Mouse (Mus musculus) spleen, adult 2 months (tissue): ENCODE results near the gene Bcar3. TPM values are rescaled to one million over a fixed set of nuclear protein-coding genes. Genes with fewer than 3 reads are reported as not detected.

Source experiments
- DNase-seq, 2 experiments: peaks; one replicate each; pipeline versions ENCODE4 v3.0.0 to v3.0.0-alpha.2; 2012 to 2021; ENCODE audit warnings: low spot score in 2 of 2, low read depth in 1 of 2
- H3K27ac ChIP-seq: fragments of 200-500 bp; 2 replicates; pipeline ENCODE4 v1.5.1; 2012; ENCODE audit warnings: low read length, inconsistent platforms; ENCODE audit not compliant: insufficient read depth
- H3K27me3 ChIP-seq: fragments of 200-500 bp; 2 replicates; pipeline ENCODE4 v1.6.1; 2012; ENCODE audit warnings: mild to moderate bottlenecking, moderate library complexity, low read length, inconsistent platforms; ENCODE audit not compliant: control insufficient read depth, insufficient read depth
- H3K36me3 ChIP-seq: fragments of 200-500 bp; 2 replicates; pipeline ENCODE4 v1.6.1; 2012; ENCODE audit warnings: mild to moderate bottlenecking, low read length, inconsistent platforms; ENCODE audit not compliant: control insufficient read depth, insufficient read depth
- H3K4me1 ChIP-seq: fragments of 200-500 bp; 2 replicates; pipeline ENCODE4 v1.6.1; 2011; ENCODE audit warnings: inconsistent platforms; ENCODE audit not compliant: control insufficient read depth, insufficient read depth, insufficient read length
- H3K4me3 ChIP-seq: fragments of 200-500 bp; 2 replicates; pipeline ENCODE4 v1.5.1; 2011; ENCODE audit warnings: mild to moderate bottlenecking, inconsistent platforms; ENCODE audit not compliant: insufficient read depth, insufficient read length; ENCODE audit errors: extremely low read depth
- CTCF ChIP-seq: fragments of 200-500 bp; IDR thresholded peaks from 2 replicates; pipeline ENCODE4 v1.5.1; 2011; ENCODE audit warnings: mild to moderate bottlenecking, inconsistent platforms; ENCODE audit not compliant: insufficient read depth, insufficient read length, insufficient replicate concordance; ENCODE audit errors: extremely low read depth
- POLR2A ChIP-seq: fragments of 200-500 bp; IDR thresholded peaks from 2 replicates; pipeline ENCODE4 v1.6.1; 2011; ENCODE audit warnings: low read depth, low read length, inconsistent platforms
- WGBS: fragments of 180-500 bp; shearing (Covaris S2); methylation state at CpG from one replicate; pipeline ENCODE4 v1.1.7; 2018; 5-methylcytosine and 5-hydroxymethylcytosine counted together
- polyA plus RNA-seq: library from polyadenylated mRNA; depleted of rRNA; stranded (reverse); fragments of >200 nt; gene quantifications from 2 replicates; pipeline ENCODE4 v1.2.3, GENCODE M21; 2012

The Bcar3 gene
- polyA plus RNA-seq, 1 experiment: 54.4 TPM

DNA sequence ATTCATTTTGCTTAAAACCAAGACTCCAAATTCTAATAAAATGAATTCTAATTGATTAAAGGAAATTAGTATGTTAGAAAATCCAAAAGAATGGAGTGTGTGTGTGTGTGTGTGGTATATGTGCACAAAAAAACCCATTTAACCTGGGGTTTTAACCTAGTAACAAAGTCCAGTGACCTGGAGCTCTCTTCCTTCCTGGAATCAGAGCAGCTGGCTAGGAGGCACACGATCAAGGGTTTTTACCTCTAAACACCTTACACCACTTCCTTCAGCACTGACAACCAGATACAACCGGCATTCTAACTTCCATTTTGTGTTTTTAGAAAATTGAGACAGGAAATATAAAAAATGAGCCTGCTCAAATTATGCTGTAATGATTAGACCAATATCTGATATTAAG, 251.4 kb downstream of the Bcar3 start:
- no peak overlapping the region for H3K27ac ChIP-seq
- H3K4me3 ChIP-seq: no peak overlapping the region
- no peak for DNase-seq
- H3K4me1 ChIP-seq: no peaks in the 10 kb centered on the region
- no peaks in the 10 kb centered on the region for H3K36me3 ChIP-seq
- 24% methylated on average over 2 of the region's 2 CpGs for WGBS
- H3K27me3 ChIP-seq: no peaks in the 10 kb centered on the region
- TF ChIP-seq POLR2A: no peak
- no peak for TF ChIP-seq CTCF

DNA sequence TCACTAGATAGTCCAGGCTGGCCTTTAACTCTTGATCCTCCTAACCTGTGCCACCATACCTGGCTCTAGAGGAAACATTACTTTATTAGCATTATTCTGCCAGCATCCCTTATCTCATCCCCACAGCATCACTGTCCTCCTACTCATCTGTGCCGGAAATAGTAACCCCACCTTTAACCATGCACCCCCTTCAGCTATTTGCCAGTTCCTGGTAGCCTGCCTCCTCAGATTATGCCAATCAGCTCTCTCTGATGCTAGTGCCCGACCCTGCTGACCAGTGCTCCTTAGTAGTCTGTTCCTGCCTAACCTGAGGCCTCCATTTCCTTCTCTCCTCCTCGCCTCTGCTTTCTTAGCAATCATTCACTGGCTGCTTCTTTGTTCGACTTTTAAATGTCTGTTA, 253.5 kb downstream of the Bcar3 start:
- Histone ChIP-seq H3K4me1 (no peaks in the 10 kb centered on the region), H3K36me3 (no peaks in the 10 kb centered on the region)
- 64% methylated on average over 4 of the region's 4 CpGs for WGBS

DNA sequence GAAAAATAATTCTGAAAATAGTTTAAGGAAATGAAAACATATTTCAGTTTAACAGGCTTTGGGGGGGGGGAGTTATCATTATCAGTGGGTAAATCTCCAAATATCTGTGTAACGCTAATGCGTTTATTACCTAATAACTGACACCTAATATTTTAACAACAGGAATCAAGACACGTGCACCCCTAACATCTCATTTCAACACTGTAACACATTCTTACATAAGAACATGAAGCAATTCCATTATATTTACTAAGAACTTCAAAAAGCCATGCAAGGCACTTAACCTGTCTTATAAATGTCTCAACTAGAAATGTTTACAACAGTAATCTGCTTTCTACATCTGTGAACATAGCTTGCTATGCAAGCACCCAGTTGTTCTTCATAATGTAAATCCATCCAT, 257.2 kb downstream of the Bcar3 start:
- no peaks in the 10 kb centered on the region for H3K36me3 ChIP-seq
- H3K27me3 ChIP-seq: no peaks in the 10 kb centered on the region
- WGBS: 90% methylated on average over 3 of the region's 3 CpGs
- DNase-seq: no peak
- TF ChIP-seq POLR2A (no peak), CTCF (no peak)
- no peak overlapping the region for H3K27ac ChIP-seq
- no peaks in the 10 kb centered on the region for H3K4me1 ChIP-seq
- no peak overlapping the region for H3K4me3 ChIP-seq

More for the DNA sequence above, 253.5 kb downstream of the Bcar3 start:
- Histone ChIP-seq H3K27ac (no peak overlapping the region), H3K27me3 (no peaks in the 10 kb centered on the region), H3K4me3 (no peak overlapping the region)
- DNase-seq: no peak
- TF ChIP-seq CTCF: no peak
- TF ChIP-seq POLR2A: no peak

DNA sequence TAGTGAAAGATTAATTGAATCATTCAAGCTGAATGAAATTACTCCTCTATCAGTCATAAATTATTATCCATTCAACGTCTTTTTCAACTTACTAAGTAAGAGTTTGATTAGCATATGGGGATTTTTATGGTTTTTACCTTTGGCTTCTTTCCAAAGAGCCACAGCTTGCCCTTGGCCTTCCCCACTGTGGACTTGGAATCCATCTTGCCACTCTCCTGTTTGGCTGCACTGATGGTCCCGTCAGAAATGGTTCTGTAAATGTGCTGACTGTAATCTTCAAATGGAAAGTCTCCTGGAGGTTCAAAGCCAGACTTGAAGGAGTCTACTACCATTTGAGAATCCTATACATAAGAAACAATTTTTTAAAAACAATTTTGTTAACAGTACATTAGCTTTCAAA, 263.8 kb downstream of the Bcar3 start:
- DNase-seq: no peak
- 76% methylated on average over 2 of the region's 2 CpGs for WGBS
- no peak overlapping the region for H3K4me3 ChIP-seq
- TF ChIP-seq POLR2A (no peak), CTCF (no peak)
- no peaks in the 10 kb centered on the region for H3K4me1 ChIP-seq
- H3K27ac ChIP-seq: no peak overlapping the region
- no peaks in the 10 kb centered on the region for H3K27me3 ChIP-seq
- H3K36me3 ChIP-seq: no peaks in the 10 kb centered on the region

- DNase-seq: no peak
- Histone ChIP-seq H3K4me3 (no peak overlapping the region), H3K27ac (no peak overlapping the region), H3K27me3 (no peaks in the 10 kb centered on the region), H3K4me1 (no peaks in the 10 kb centered on the region), H3K36me3 (no peaks in the 10 kb centered on the region)
- WGBS: 78% methylated on average over 7 of the region's 7 CpGs
- TF ChIP-seq POLR2A (no peak), CTCF (no peak)
These were observed 271.3 kb downstream of the Bcar3 start for GRCm38 (mm10) chr3:122565285-122565684.

DNA sequence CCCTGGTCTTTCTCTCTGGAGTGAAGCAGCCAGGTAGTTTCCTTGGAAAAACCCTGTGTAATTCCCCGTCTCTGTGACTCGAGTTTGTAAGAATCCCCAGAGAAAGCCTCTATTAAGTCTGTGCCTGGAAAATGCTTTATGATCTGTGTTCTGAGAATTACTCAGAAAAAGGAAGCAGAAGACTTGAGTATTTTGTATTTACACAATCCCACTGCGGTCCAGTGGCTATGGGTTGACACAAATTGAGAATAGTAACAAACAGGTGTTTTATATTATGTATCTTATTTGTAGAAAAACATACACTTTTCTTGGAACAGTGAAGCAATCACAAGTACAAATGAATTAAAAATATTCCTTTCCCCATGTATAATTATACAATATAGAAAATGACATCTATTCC, 272.2 kb downstream of the Bcar3 start:
- DNase-seq: no peak
- H3K4me3 ChIP-seq: no peak overlapping the region
- 65% methylated on average over 3 of the region's 3 CpGs for WGBS
- H3K36me3 ChIP-seq: no peaks in the 10 kb centered on the region
- no peaks in the 10 kb centered on the region for H3K27me3 ChIP-seq
- TF ChIP-seq CTCF (no peak), POLR2A (no peak)
- no peaks in the 10 kb centered on the region for H3K4me1 ChIP-seq
- no peak overlapping the region for H3K27ac ChIP-seq

DNA sequence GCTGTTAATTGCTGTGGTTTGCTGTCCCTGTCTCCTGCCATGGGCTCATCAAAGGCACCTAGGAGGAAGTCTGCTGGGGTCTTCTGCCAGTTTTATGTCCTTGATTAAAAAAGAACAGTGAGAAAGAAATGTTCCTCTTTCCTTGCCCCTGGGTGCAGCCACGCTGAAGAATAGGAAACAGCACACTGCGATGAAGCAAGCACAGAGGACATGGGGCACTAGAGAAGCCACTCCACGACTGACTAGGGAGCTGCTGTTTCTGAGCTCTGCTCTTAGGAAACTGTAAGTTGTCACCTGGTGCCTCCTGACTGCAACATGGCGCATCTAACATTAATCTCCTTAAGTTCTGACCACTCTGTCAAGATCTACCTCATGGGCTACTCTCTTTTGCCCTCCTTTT, 272.6 kb downstream of the Bcar3 start:
- H3K36me3 ChIP-seq: no peaks in the 10 kb centered on the region
- no peak for TF ChIP-seq CTCF
- TF ChIP-seq POLR2A: no peak
- H3K27ac ChIP-seq: no peak overlapping the region
- H3K4me3 ChIP-seq: no peak overlapping the region
- DNase-seq: no peak
- WGBS: 21% methylated on average over 4 of the region's 4 CpGs
- H3K27me3 ChIP-seq: no peaks in the 10 kb centered on the region
- H3K4me1 ChIP-seq: no peaks in the 10 kb centered on the region
